Mouse (Mus musculus): ENCODE measurements around the gene Nfkb1. TPM values are rescaled to one million over a fixed set of nuclear protein-coding genes. Genes with fewer than 3 reads are reported as not detected.

Gene Nfkb1
- total RNA-seq, 2 experiments from 2014 or later, result 20.5 to 25.2 TPM

DNA sequence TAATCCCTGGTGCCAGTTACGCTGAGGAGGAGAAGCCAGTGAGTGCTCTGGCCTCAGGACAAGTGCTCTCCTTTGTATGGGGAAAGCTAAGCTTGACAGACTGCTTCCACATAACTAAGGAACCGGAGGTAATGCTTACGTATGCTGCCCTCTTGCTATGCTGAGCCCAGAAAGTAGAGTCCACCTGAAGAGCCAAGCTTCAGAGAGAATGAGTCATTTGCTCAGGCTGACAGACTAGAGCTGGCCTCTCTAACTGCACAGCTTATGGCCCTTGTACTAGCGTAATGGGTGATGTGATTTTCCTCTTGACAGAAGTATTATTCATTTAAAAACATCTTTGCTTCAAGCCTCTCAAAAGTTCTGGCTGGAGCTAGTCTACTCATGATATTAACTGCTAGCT, 18.3 kb downstream of the Nfkb1 start:
- no peak for DNase-seq (ENCODE audit: low spot score in 2 of 2)

GRCm38 (mm10) chr3:135672135-135672534, 19.2 kb downstream of the Nfkb1 start:
- no peak for DNase-seq (ENCODE audit: low spot score in 2 of 2)

DNA sequence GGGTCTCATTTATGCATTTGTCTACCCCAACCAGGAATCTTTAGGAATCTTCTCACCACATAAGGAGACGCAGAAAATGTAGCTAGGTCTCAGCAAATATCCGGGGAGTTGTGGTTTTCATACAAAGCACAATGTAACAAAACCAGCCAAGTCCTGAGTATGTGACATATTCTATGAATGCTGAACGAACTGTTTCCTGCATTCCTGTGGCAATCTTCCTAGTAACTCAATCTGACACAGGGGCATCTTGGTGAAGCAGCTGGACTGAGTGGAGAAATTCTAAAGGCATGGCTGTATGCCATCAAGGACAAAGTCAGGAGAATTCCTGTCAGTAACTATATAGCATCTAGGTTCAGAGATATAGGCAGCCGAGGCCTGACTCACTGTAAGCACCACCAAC, 20.5 kb downstream of the Nfkb1 start:
- DNase-seq (ENCODE audit: low spot score in 2 of 2), result no peak

DNA sequence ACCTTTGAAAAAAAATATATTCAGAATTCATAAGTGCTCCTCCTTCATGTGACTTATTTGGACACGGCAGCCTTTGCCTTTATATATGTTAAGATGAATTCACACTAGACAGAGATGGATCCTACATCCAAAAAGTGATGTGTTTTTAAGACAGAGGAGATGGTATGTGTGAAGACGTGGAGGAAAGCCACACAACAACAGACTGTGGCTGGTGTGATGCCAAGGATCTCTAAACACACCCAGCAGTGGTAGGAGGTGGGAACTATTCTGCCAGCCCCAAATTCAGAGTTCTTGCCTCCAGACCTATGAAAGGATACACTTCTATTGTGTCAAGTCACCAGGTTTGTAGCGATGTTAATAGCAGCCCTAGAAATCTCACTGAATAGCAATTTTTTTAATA, 24.3 kb downstream of the Nfkb1 start:
- DNase-seq (ENCODE audit: low spot score in 2 of 2), result no peak

GRCm38 (mm10) chr3:135665777-135666259, 25.5 kb downstream of the Nfkb1 start:
- no peak for DNase-seq (ENCODE audit: low spot score in 2 of 2)

DNA sequence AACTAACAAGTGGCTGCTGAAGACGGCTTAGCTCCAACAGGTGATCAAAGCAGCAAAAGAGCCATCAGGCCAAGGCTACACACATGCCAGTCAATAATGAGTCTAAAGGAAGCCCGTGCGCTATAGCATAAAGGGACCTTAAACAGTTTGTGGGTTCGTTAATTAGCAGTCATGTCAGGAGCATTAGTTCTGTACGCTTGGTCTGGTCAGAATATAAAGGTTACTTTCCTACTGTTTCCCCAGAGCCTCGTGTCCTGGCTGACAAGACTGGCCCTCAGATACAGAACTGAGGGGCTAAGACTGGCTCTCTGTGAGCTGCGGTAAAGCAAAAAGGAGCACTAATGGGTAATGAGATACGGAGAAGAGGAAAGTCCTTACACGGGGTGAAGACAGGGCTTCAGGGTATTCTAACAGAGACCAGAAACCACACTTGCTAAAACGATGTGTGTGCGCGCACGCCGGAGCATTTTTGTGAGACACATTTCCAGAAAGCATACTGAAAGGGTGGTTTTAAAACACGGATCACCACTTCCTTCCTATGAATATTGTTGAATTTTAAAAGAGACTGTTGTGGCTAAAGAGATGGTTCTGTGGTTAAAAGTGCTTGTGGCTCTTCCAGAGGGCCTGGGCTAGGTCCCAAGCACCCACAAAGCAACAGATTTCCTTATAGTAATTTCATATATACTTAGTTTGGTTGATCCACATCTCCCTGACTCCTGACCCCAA, 29.0 kb downstream of the Nfkb1 start:
- no peak for DNase-seq (ENCODE audit: low spot score in 2 of 2)

DNA sequence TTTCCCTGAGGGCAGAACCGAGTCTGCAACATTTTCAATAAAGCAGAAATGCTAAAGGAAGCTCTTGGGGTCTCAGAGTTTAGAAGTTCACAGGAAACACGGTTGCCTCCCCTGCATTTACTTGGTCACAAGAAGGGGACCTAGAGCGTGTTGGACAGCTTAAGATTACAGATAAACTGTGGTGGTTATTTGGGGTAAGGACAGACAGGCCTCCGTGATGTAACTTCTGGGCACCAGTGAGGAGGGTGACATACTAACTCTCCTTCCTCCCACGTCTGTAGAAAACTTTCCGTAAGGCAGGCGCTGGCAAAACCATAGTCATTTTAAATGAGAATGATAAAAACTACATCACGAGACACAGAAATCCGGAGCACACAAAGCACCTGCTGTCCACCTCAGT, 29.6 kb downstream of the Nfkb1 start:
- DNase-seq (ENCODE audit: low spot score in 2 of 2), result no peak

- no peak for DNase-seq (ENCODE audit: low spot score in 2 of 2)
Observed at GRCm38 (mm10) chr3:135658540-135659097, 32.7 kb downstream of the Nfkb1 start.

DNA sequence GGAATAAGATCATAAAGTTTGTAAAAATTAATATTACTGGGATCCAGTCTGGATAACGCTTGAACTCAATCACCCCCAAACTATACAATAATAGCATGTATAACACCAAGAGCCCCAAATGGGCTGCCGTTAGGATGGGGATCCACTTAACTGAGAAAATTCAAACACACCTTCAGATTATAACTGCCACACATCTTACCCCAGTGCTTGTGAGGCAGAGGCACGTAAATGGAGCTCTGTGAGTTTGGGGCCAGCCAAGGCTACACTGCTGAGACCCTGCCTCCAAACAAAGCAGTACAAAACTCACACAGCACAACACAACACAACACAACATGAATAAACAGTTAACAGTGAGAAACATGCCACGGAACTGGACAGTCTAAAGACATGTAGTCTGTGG, 35.2 kb downstream of the Nfkb1 start:
- no peak for DNase-seq (ENCODE audit: low spot score in 2 of 2)

DNA sequence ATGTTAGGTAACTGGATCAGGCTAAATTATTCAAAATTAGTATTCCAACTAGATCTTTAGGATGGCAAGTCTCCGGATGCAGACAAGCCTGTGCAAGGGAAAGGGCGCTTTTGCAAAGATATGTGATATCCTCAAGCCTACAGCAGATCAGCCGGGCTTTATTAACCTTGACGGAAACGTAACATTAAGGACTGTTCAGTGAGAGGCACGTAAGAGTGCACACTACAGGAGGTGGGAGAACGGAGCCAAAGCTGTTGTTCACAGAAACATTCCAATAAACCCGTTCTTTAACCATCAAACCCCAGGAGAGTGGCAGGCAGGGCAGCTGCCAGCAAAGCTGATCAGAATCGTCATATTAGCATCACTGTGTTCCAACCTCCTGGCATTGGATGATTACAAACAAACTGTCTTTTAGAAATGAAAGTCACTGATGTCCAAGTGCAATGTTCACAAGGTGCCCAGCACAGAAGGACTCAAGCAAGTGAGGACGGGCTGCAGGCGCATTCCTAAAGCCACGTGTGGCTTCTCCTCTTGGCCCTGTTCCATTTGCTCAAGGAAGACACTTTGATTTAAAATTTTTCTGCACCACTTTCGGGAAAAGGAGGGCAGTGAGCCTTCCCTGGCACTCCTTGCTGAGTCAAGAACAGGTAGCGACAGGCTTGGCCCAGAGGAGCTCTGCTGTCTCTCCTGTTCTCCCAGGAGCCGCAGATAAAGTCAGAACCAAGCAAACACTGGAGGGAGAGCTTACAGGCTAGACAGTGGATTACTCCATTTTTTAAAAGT, 40.4 kb downstream of the Nfkb1 start:
- DNase-seq (ENCODE audit: low spot score in 2 of 2), result peak; percentile 20 to 31

DNA sequence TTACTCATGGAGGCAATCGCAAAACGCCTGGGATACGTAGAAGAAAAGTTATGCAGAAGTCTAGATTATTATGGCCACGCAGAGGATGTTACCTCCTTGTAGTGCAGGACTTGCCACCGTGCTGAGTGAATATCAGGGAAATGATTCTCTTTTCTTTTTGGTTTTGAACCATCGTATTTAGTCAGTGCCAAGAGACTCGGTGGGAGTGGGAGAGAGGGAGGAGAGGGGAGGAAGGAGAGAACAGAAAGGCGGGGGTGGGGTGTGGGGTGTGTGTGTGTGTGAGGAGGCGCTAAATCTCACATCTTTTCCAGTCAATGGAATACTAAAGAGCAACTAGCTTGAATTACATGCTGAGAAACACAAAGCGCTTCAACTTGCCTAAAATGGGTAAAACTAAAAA, 41.5 kb downstream of the Nfkb1 start:
- DNase-seq (ENCODE audit: low spot score in 2 of 2), result no peak

- DNase-seq (ENCODE audit: low spot score in 2 of 2), result no peak
Observed at GRCm38 (mm10) chr3:135648501-135648900, 42.8 kb downstream of the Nfkb1 start.

GRCm38 (mm10) chr3:135646622-135647021, 44.7 kb downstream of the Nfkb1 start:
- no peak for DNase-seq (ENCODE audit: low spot score in 2 of 2)

GRCm38 (mm10) chr3:135644971-135645370, 46.4 kb downstream of the Nfkb1 start:
- DNase-seq (ENCODE audit: low spot score in 2 of 2), result no peak

DNA sequence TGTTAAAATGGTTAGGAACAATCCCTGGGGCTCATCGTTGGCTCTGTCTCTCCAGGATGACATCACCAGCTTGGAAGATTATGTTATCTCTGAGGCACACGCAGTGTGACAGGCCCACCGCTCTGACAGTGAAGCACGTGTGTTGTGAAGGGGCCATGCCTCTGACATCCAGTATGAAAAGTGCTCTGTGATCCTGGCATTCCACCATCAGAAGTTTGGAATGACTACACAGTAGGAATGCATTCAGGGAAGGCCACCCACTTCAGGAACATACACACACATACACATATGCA, 49.8 kb downstream of the Nfkb1 start:
- no peak for DNase-seq (ENCODE audit: low spot score in 2 of 2)

DNA sequence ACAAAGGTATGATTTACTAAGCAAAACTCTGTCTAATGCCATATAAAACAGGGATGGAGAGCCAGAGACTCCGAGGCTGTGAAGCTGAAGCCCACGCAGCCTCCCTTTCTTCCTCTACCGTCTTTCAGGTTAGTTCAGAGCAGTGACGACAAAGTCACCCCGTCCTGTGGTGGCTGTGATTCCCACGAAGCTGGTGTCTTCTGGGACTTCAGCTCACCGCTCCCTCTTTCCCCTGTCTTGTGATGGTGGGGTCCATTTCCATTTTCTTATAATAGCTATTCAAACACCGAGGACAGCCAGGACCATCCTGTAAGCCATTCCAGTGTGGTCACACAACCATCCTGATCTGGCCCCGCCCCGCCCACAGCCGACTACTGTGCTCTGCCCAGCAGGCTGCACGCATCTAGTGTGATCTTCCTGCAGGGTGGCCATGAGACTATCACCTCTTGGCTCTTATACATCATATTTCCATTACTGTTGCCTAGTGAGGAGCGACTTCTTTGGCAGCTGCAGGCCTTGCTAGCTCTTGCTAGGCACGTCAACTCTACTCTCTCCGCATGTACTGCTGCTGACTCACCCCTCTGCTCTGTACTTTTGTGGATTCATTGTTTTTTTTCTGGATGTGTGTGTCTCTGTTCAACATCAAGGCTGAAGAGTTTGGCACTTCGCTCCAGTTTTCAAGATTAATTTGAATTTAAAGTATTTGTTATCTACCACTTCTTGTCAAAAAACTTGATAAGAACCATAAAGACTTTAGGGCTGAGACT, 50.3 kb downstream of the Nfkb1 start:
- no peak for DNase-seq (ENCODE audit: low spot score in 2 of 2)

- DNase-seq (ENCODE audit: low spot score in 2 of 2), result no peak
Observed at GRCm38 (mm10) chr3:135640203-135640602, 51.1 kb downstream of the Nfkb1 start.

DNA sequence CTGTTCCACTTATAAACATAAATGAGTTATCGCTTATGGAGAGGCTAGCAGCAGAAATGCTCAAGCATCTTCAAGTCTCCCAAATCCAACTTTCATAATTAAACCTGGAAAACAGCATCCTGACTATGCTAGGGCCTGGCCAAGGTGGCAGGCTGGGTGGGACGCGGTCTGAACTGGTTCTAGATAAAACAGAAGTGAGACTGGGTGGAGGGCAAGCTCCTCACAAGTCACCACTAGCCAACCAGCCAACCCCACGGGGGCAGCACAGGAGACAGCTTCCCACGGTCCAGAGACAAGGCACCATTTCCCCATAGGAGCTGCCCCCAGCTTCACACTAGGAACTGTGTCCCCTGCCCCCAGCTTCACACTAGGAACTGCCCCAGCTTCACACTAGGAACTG, 53.8 kb downstream of the Nfkb1 start:
- no peak for DNase-seq (ENCODE audit: low spot score in 2 of 2)

DNA sequence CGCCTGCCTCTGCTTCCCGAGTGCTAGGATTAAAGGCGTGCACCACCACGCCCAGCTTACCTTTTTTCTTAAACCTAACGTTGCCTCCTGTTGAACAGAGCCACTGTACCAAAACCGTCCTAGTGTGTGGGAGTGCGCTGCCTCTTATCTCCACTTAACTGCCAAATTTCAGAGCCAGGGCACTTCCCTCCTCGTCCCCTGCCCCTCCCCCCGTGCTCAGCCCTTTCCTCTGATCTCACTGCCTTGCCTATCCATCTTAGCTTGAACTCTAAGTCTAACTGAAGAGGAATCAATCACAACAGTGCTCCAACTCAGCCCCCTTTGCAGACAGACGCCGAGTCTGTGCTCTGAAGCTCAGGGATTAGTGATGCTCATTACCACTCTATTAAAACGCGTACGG, 54.9 kb downstream of the Nfkb1 start:
- no peak for DNase-seq (ENCODE audit: low spot score in 2 of 2)

GRCm38 (mm10) chr3:135635646-135636434, 55.5 kb downstream of the Nfkb1 start:
- no peak for DNase-seq (ENCODE audit: low spot score in 2 of 2)

- DNase-seq (ENCODE audit: low spot score in 2 of 2), result no peak
Observed at GRCm38 (mm10) chr3:135635030-135635429, 56.3 kb downstream of the Nfkb1 start.
